Mouse (Mus musculus) erythroblast, embryonic 14.5 days (primary cell): ENCODE results near the gene Muc3. TPM values are rescaled to one million over a fixed set of nuclear protein-coding genes. Genes with fewer than 3 reads are reported as not detected.

Experiments
- H3K27me3 ChIP-seq: 2 replicates; pipeline ENCODE4 v1.6.1; 2012; ENCODE audit warnings: inconsistent platforms; ENCODE audit not compliant: control insufficient read depth
- H3K36me3 ChIP-seq: 2 replicates; pipeline ENCODE4 v1.6.1; 2012; ENCODE audit warnings: mild to moderate bottlenecking, inconsistent platforms; ENCODE audit not compliant: control insufficient read depth
- H3K4me1 ChIP-seq: 2 replicates; pipeline ENCODE4 v1.6.1; 2012; ENCODE audit warnings: inconsistent platforms; ENCODE audit not compliant: control insufficient read depth
- H3K4me3 ChIP-seq: replicated peaks from 2 replicates; pipeline ENCODE3; 2012; ENCODE audit warnings: moderate library complexity, mild to moderate bottlenecking, inconsistent platforms
- H3K9me3 ChIP-seq: 2 replicates; pipeline ENCODE4 v1.6.1; 2012; ENCODE audit warnings: low read length, inconsistent platforms, mixed read lengths; ENCODE audit not compliant: control insufficient read depth
- GATA1 ChIP-seq: IDR thresholded peaks from 2 replicates; pipeline ENCODE4 v1.6.1; 2012; ENCODE audit warnings: low read length, inconsistent platforms, mixed read lengths
- TAL1 ChIP-seq: IDR thresholded peaks from 3 replicates; pipeline ENCODE4 v1.6.1; 2012; ENCODE audit warnings: low read length, inconsistent platforms, mixed read lengths
- polyA plus RNA-seq: library from polyadenylated mRNA; stranded (reverse); fragments of >175 nt; gene quantifications from 2 replicates; pipeline ENCODE4 v1.2.3, GENCODE M21; 2012

Muc3 gene
- polyA plus RNA-seq, 1 experiment = not detected

DNA sequence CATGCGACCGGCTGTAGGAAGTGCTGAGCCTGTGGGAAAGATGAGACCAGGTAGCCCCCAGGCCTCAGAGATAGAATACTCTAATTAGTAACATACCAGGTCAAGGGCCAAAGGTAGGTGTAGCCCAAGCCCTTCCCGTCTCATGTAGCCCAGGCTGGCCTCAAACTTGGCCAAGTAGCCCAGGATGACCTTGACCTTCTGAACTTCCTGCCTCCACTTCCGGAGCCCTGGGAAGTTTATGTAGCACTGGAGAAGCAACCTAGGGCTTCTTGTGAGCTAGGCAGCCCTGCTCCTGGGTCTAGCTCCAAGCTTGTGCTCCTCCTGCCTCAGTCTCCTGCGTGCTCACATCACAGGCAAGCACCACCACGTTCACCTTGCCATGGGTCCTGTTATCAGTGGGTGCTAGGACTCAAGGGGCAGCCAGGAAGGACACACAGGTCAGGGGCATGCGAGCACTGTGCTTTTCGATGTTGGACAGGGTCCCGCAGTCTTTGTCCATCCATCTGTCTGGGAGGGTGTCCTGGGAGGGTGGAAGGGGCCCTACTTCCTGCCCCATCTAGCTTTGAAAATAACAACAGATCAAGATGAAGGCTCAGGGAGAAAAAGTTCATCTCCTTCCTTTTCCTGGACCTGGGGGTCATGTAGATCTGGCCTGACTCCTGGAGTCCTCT lies 34.1 kb downstream of the Muc3 start:
- H3K27me3 ChIP-seq = peaks cover 35% of the 10 kb centered on the region; the same call in 1 of the 2 replicates
- peak overlapping the region; percentile 97 for H3K4me3 ChIP-seq
- H3K9me3 ChIP-seq = peaks cover 59% of the 10 kb centered on the region
- H3K36me3 ChIP-seq = peaks cover 60% of the 10 kb centered on the region
- TF ChIP-seq GATA1 = no peak
- TF ChIP-seq TAL1 = no peak
- H3K4me1 ChIP-seq = peaks cover 60% of the 10 kb centered on the region

GRCm38 (mm10) chr5:137111542-137112408 lies 37.3 kb downstream of the Muc3 start:
- TF ChIP-seq TAL1 (no peak), GATA1 (no peak)
- Histone ChIP-seq H3K36me3 (peaks cover 56% of the 10 kb centered on the region), H3K27me3 (peaks cover 37% of the 10 kb centered on the region; the same call in 1 of the 2 replicates), H3K9me3 (peaks cover 63% of the 10 kb centered on the region), H3K4me1 (peaks cover 48% of the 10 kb centered on the region), H3K4me3 (no peak overlapping the region)

GRCm38 (mm10) chr5:137110863-137111262 lies 38.3 kb downstream of the Muc3 start:
- H3K4me1 ChIP-seq = peaks cover 50% of the 10 kb centered on the region
- H3K9me3 ChIP-seq = peaks cover 63% of the 10 kb centered on the region
- H3K36me3 ChIP-seq = peaks cover 62% of the 10 kb centered on the region
- H3K27me3 ChIP-seq = peaks cover 37% of the 10 kb centered on the region; the same call in 1 of the 2 replicates
- TF ChIP-seq TAL1 (no peak), GATA1 (no peak)
- H3K4me3 ChIP-seq = no peak overlapping the region

- no peak overlapping the region for H3K4me3 ChIP-seq
- H3K36me3 ChIP-seq = peaks cover 67% of the 10 kb centered on the region
- peaks cover 52% of the 10 kb centered on the region for H3K4me1 ChIP-seq
- H3K27me3 ChIP-seq = peaks cover 37% of the 10 kb centered on the region; the same call in 1 of the 2 replicates
- TF ChIP-seq GATA1 (no peak), TAL1 (no peak)
- H3K9me3 ChIP-seq = peaks cover 61% of the 10 kb centered on the region
These were observed 39.1 kb downstream of the Muc3 start for GRCm38 (mm10) chr5:137109941-137110593.

DNA sequence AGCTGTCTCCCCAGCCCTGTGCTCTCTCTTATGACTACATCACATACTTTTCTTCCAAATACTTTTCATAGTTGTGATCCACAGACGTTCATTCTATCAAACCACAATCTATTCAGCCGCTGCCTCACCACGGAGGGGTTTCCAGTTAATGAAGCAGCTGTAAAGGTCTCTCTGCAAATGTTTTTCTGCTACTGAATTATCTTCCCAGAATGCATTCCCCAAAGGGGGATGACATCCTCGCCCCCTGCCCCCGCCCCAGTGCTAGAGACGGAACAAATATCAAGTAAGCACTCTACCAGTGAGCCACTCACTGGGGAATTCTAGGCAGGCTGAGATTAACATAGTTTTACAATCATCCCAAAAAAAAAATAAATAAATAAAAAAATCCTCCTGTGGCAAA lies 41.0 kb downstream of the Muc3 start:
- H3K27me3 ChIP-seq = peaks cover 21% of the 10 kb centered on the region; the same call in 1 of the 2 replicates
- peaks cover 56% of the 10 kb centered on the region for H3K9me3 ChIP-seq
- TF ChIP-seq TAL1 (no peak), GATA1 (no peak)
- peaks cover 65% of the 10 kb centered on the region for H3K36me3 ChIP-seq
- no peak overlapping the region for H3K4me3 ChIP-seq
- H3K4me1 ChIP-seq = peaks cover 60% of the 10 kb centered on the region

- H3K36me3 ChIP-seq = peaks cover 62% of the 10 kb centered on the region
- H3K4me3 ChIP-seq = no peak overlapping the region
- H3K27me3 ChIP-seq = peaks cover 17% of the 10 kb centered on the region; the same call in 1 of the 2 replicates
- H3K4me1 ChIP-seq = peaks cover 60% of the 10 kb centered on the region
- TF ChIP-seq GATA1 = no peak
- no peak for TF ChIP-seq TAL1
- H3K9me3 ChIP-seq = peaks cover 56% of the 10 kb centered on the region
These were observed 41.5 kb downstream of the Muc3 start for GRCm38 (mm10) chr5:137107670-137108069.

DNA sequence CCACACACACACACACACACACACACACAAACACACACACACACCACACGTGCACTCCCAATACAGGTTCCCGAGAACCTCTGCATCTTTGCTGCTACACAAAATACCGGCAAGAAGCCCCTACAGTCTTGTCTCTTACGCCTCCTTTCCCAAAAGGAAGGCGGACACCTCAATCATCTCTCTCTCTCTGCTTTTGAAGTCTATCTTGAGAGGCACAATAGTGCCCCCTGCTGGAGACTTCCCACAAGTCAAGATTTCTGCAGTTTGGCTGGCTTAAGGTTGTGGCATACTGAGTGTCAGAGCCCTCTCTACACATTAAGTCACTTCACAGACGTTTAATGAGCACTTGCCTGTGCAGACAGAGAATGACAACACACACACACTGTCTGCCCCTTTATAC lies 42.1 kb downstream of the Muc3 start:
- Histone ChIP-seq H3K27me3 (peaks cover 14% of the 10 kb centered on the region; the same call in 1 of the 2 replicates), H3K36me3 (peaks cover 62% of the 10 kb centered on the region), H3K4me3 (no peak overlapping the region), H3K9me3 (peaks cover 56% of the 10 kb centered on the region), H3K4me1 (peaks cover 64% of the 10 kb centered on the region)
- TF ChIP-seq GATA1 (no peak), TAL1 (no peak)

- H3K4me3 ChIP-seq = no peak overlapping the region
- H3K36me3 ChIP-seq = peaks cover 59% of the 10 kb centered on the region
- peaks cover 69% of the 10 kb centered on the region for H3K4me1 ChIP-seq
- TF ChIP-seq TAL1 (no peak), GATA1 (no peak)
- peaks cover 14% of the 10 kb centered on the region; the same call in 1 of the 2 replicates for H3K27me3 ChIP-seq
- H3K9me3 ChIP-seq = peaks cover 52% of the 10 kb centered on the region
These were observed 42.7 kb downstream of the Muc3 start for GRCm38 (mm10) chr5:137106434-137106833.
